Mouse (Mus musculus): ENCODE results near the gene Ankrd55.
A peak's percentile ranks its signal among the peaks of the same experiment; 100 is the strongest.
"Not testable (repeated sequence)": the region's sequence is repeated elsewhere in the genome, so short reads cannot be mapped to it uniquely, and the experiment has no call there.

Ankrd55 gene

GRCm38 (mm10) chr13:112408701-112409100 lies 120.5 kb downstream of the Ankrd55 start:
- DNase-seq (ENCODE audit: extremely low read depth, insufficient read length, low spot score), result no peak

- DNase-seq (ENCODE audit: extremely low read depth, insufficient read length, low spot score), result no peak
These were observed 121.1 kb downstream of the Ankrd55 start for GRCm38 (mm10) chr13:112409331-112409730.

GRCm38 (mm10) chr13:112409851-112410250 lies 121.6 kb downstream of the Ankrd55 start:
- DNase-seq (ENCODE audit: extremely low read depth, insufficient read length, low spot score), result no peak

- no peak for DNase-seq (ENCODE audit: extremely low read depth, insufficient read length, low spot score)
These were observed 122.2 kb downstream of the Ankrd55 start for GRCm38 (mm10) chr13:112410461-112410860.

- DNase-seq (ENCODE audit: extremely low read depth, insufficient read length, low spot score), result no peak
These were observed 123.1 kb downstream of the Ankrd55 start for GRCm38 (mm10) chr13:112411216-112411822.

- no peak for DNase-seq (ENCODE audit: extremely low read depth, insufficient read length, low spot score)
These were observed 124.0 kb downstream of the Ankrd55 start for GRCm38 (mm10) chr13:112412251-112412650.

- DNase-seq (ENCODE audit: extremely low read depth, insufficient read length, low spot score), result no peak
These were observed 124.6 kb downstream of the Ankrd55 start for GRCm38 (mm10) chr13:112412824-112413223.

- DNase-seq (ENCODE audit: extremely low read depth, insufficient read length, low spot score), result no peak
These were observed 125.4 kb downstream of the Ankrd55 start for GRCm38 (mm10) chr13:112413611-112414010.

- DNase-seq (ENCODE audit: extremely low read depth, insufficient read length, low spot score), result no peak
These were observed 127.6 kb downstream of the Ankrd55 start for GRCm38 (mm10) chr13:112415896-112416295.

- no peak for DNase-seq (ENCODE audit: extremely low read depth, insufficient read length, low spot score)
These were observed 128.3 kb downstream of the Ankrd55 start for GRCm38 (mm10) chr13:112416410-112417162.

- DNase-seq (ENCODE audit: extremely low read depth, insufficient read length, low spot score), result no peak
These were observed 128.9 kb downstream of the Ankrd55 start for GRCm38 (mm10) chr13:112417163-112417523.

- DNase-seq (ENCODE audit: extremely low read depth, insufficient read length, low spot score), result no peak
These were observed 129.7 kb downstream of the Ankrd55 start for GRCm38 (mm10) chr13:112417861-112418423.

GRCm38 (mm10) chr13:112418595-112418994 lies 130.3 kb downstream of the Ankrd55 start:
- no peak for DNase-seq (ENCODE audit: extremely low read depth, insufficient read length, low spot score)

- DNase-seq (ENCODE audit: extremely low read depth, insufficient read length, low spot score), result no peak
These were observed 136.0 kb downstream of the Ankrd55 start for GRCm38 (mm10) chr13:112424212-112424611.

GRCm38 (mm10) chr13:112424635-112425034 lies 136.4 kb downstream of the Ankrd55 start:
- DNase-seq (ENCODE audit: extremely low read depth, insufficient read length, low spot score), result no peak

- DNase-seq (ENCODE audit: extremely low read depth, insufficient read length, low spot score), result peak; percentile 27
These were observed 137.0 kb downstream of the Ankrd55 start for GRCm38 (mm10) chr13:112425181-112425654.

- no peak for DNase-seq (ENCODE audit: extremely low read depth, insufficient read length, low spot score)
These were observed 138.2 kb downstream of the Ankrd55 start for GRCm38 (mm10) chr13:112426265-112427135.

- DNase-seq (ENCODE audit: extremely low read depth, insufficient read length, low spot score), result not testable (repeated sequence)
These were observed 138.9 kb downstream of the Ankrd55 start for GRCm38 (mm10) chr13:112427136-112427470.

- no peak for DNase-seq (ENCODE audit: extremely low read depth, insufficient read length, low spot score)
These were observed 139.3 kb downstream of the Ankrd55 start for GRCm38 (mm10) chr13:112427521-112427920.

- no peak for DNase-seq (ENCODE audit: extremely low read depth, insufficient read length, low spot score)
These were observed 145.0 kb downstream of the Ankrd55 start for GRCm38 (mm10) chr13:112433271-112433670.

Measured in 3134 (cell line).